Mouse (Mus musculus): ENCODE results near the gene Proser2.

DNA sequence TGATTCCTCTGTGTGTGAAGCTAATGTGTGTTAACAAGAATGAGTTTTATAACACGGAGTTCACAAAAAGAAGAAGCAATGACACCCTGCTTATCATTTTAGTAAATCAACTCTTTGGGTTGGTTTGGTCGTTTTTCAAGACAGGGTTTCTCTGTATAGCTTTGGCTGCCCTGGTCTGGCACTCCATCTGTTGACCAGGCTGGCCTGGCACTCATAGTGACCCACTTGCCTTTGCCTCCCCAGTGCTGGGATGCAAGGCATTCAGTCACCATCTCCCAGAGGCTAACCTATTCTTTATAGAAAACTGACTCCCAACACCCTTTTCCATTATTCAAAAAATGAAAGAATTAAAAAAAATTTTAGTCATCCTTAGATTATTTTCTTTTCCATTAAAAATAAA, 8.9 kb downstream of the Proser2 start:
- TF ChIP-seq CTCF (IDR thresholded peaks at IDR 0.05; ENCODE audit: extremely low read depth, insufficient read depth, low read length) (no peak), POLR2A (IDR thresholded peaks at IDR 0.05; ENCODE audit: extremely low read depth, insufficient read depth, low read length) (no peak)
